Mouse (Mus musculus) lung, adult 2 months (tissue): Measurements from ENCODE around the gene Nudt16l1.

Experiments used
- CTCF ChIP-seq: fragments of 200-500 bp; IDR thresholded peaks from 2 replicates; pipeline ENCODE4 v1.5.1; 2011; ENCODE audit warnings: mild to moderate bottlenecking, low read length, control low read depth; ENCODE audit not compliant: insufficient read depth
- POLR2A ChIP-seq: fragments of 200-500 bp; IDR thresholded peaks from 2 replicates; pipeline ENCODE4 v1.6.1; 2011; ENCODE audit warnings: low read depth, mild to moderate bottlenecking, control low read depth, low read length, borderline replicate concordance; ENCODE audit errors: extremely low read depth

DNA sequence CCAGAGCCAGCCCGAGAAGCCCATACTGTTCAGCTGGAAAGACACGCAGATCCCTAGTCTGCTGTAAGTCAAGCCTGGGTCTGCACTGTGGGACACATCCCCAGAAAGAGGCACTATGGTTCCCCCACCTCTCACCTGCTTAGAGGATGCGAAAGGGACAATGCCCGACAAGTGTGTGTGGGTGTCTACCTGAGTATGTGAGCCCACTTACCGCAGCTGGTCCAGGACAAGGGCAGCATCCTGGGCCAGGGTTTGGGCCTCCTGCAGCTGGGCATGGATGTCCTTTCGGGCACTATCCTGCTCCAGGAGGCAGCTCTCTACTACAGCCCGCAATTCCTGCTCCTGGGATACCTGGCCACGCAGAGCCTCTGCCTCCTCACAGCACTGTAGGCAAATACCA is 4.3 kb downstream of the Nudt16l1 start:
- no peak for TF ChIP-seq CTCF
- TF ChIP-seq POLR2A: no peak
